Mouse (Mus musculus): ENCODE measurements around the gene Tubb5.

- TF ChIP-seq TAL1 (IDR thresholded peaks at IDR 0.05; ENCODE audit: low read length), result no peak
- no peak for TF ChIP-seq GATA1 (IDR thresholded peaks at IDR 0.05; ENCODE audit: low read length)
These were observed 21.4 kb downstream of the Tubb5 start for GRCm38 (mm10) chr17:35816686-35817085.
